Mouse (Mus musculus) frontal cortex, postnatal 10 days (tissue): Measurements from ENCODE around the gene Ddi2.
"Not testable (repeated sequence)": the region's sequence is repeated elsewhere in the genome, so short reads cannot be mapped to it uniquely, and the experiment has no call there.

Experiments used
- DNase-seq, 2 experiments: peaks; one replicate each; pipeline ENCODE4 v3.0.0; 2022; ENCODE audit warnings: low spot score in 2 of 2, mixed read lengths in 1 of 2

The Ddi2 gene

DNA sequence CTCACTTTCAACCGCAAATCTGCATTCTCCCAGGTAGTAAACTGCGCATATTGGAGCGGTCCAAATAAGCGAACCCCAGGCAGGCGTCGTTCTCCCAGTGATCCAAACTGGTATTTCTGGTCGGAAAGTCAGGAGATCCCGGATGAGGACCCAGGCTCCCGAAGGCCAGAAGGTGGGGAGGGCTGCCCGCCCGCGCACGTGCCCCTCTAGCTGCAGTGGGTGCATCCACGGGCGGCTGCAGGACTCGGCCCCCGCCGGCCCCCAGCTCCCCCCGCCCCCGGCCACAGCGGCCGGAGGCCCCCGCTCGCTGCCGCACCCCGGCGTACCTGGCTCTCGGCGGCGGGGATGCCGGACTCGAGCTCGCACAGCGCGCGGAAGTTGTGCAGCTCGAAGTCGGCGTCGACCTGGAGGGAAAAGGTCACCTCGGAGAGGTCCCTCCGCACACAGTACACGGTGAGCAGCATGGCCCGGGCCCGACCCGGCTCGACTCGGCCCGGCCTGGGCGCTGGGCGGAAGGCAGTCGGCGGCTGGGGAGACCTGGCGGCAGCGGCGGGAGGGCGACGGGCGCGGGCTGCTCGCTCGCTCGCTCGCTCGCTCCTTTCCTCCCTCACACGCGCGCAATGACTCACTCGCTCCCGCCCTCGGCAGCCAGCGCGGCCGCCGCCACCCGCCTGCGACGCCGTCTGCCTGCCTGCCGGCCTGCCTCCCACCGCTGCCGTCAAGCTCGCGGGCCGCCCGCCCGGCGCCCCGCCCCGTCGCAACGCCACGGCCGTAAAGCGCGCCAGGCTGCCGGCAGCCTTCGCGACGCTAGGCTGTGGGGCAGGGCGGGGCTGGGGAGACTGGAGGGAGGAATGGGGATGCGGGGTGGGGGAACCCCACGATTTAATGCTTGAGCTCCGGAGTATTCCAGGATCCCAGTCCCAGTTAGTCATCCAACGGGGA lies at the start of gene Ddi2:
Ddi2 (minus strand) TSS at position 689 of the 942 bp plus-strand sequence.
- peak; percentile 84 to 90 for DNase-seq

GRCm38 (mm10) chr4:141773019-141773418 lies 49.8 kb upstream of the Ddi2 start:
- not testable (repeated sequence) for DNase-seq

GRCm38 (mm10) chr4:141771823-141772222 lies 48.6 kb upstream of the Ddi2 start:
- no peak for DNase-seq

GRCm38 (mm10) chr4:141769501-141770160 lies 46.4 kb upstream of the Ddi2 start:
- DNase-seq = no peak

DNA sequence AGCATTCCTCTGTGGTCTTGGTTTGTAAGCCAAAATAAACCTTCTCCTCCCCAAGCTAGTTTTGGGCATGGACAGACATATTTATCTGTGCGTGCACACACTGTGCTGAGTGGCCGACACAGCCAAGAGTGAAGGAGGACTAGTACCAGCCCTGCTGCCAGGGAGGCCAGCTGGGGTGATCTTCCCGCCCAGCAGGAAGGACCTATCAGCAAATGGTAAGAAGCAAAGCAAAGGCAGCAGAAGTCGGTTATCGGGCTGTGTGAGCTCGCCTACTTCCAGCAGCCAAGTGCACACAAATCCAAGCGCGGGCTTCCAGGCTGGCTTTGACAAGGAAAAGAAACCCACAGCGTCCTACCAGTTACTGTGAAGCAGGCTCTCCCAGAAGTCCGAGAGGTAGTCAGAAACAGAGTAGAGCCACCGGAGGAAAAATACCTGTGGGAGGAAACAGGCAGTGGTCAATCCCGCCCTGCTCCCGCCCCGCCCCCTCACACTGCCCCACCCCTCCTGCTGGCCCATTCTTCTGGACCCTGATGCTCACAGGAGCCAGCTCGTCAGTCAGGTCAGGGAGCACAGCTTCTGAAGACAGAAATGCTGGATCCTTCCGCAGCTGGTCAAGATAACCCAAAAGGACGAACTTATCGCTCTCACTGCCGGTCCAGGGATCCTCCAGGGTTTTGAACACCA lies 44.3 kb upstream of the Ddi2 start:
- DNase-seq = no peak

GRCm38 (mm10) chr4:141766668-141767352 lies 43.6 kb upstream of the Ddi2 start:
- DNase-seq = no peak

GRCm38 (mm10) chr4:141766316-141766667 lies 43.1 kb upstream of the Ddi2 start:
- no peak for DNase-seq

DNA sequence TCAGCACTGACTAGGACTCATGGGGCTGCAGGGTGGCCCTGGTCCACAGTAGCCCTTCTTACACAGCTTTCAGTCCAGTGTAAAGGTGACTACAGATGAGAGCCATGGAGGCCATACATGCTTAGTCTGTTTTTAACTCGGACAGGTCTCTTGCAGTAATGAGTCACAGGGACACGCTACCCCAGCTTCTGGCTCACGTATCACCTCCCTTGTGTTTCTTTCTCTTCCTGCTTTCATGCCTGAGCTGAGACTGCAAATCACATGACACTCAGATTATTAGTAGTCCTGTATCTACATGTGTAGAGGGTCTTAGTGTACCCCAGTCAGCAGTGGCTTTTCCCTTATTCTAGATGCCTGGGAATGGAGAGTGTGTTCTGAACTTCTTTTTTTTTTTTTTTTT lies 41.8 kb upstream of the Ddi2 start:
- no peak for DNase-seq

DNA sequence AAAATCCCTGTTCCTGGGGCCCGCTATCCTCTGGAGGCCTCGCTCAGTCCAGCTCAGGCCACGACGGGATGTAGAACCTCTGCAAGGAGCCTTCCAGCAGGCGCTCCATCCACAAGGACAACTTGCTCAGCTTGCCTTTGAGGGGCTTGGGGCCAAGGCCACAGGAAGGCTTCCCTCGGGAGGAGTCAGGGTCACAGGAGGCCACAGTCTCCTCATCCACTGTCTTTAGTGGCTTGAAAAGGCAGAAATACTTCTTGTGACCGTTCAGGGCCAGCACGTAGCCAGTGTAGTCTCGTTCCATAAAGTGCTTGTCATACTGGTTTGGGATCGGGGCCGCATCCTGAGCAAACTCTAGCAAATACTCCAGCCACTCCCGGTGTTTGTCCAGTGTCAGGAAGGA lies 40.3 kb upstream of the Ddi2 start:
- DNase-seq = no peak

DNA sequence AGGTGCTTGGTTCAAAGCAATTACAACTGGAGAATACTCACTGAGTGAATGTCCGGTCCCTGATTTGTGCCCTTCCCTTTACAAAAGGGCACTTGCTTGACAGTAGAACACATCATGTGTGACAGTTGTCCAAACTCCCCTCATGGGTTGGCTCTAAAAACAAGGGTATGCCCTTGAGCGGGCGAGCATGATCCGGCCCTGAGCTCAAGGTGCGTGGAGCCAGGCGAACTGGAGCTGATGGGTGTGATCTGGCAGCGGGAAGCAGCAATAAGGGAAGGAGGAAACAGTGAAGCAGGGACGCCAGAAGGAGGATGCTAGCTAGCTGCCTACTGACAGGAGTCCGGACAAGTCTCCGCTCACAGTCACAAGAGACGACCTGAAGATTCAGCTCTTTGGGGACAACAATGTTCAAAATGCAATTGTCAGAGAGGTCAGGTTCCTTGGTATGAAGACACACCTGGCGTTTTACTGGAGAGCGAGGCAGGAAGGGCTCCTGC lies 38.9 kb upstream of the Ddi2 start:
- no peak for DNase-seq

- DNase-seq = no peak
These were observed 37.7 kb upstream of the Ddi2 start for GRCm38 (mm10) chr4:141760942-141761341.

DNA sequence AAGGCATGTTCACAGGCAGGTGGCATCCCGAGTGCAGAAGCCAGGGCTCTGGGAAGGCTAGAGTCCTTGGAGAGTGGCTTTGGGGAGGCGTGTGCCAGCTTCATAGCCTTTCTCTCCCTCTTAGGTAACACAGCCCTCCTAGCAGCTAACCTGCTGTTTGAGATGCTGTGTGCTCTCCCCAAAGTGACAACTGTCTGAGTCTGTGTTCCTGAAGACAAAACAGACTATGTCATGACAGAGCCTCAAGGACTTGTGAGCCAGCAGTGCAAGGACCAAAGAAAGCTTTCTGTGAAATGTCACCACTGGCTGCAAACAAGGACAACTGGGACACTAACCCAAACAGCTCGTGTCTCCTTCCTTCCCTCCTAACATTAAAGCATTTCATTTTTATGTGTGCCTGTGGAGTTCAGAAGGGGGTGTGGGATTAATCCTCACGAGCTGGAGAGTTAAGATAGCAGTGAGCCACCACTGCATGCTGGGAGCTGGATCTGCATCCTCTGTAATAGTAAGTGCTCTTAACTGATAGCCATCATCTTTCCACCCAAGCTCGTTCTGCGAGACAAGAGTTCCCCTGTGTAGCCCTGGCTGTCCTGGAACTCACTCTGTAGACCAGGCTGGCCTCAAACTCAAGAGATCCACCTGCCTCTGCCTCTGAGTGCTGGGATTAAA lies 35.8 kb upstream of the Ddi2 start:
- no peak for DNase-seq

GRCm38 (mm10) chr4:141757124-141757523 lies 33.9 kb upstream of the Ddi2 start:
- DNase-seq = no peak

GRCm38 (mm10) chr4:141755375-141755930 lies 32.2 kb upstream of the Ddi2 start:
- no peak for DNase-seq

- DNase-seq = no peak
These were observed 28.8 kb upstream of the Ddi2 start for GRCm38 (mm10) chr4:141752076-141752421.

DNA sequence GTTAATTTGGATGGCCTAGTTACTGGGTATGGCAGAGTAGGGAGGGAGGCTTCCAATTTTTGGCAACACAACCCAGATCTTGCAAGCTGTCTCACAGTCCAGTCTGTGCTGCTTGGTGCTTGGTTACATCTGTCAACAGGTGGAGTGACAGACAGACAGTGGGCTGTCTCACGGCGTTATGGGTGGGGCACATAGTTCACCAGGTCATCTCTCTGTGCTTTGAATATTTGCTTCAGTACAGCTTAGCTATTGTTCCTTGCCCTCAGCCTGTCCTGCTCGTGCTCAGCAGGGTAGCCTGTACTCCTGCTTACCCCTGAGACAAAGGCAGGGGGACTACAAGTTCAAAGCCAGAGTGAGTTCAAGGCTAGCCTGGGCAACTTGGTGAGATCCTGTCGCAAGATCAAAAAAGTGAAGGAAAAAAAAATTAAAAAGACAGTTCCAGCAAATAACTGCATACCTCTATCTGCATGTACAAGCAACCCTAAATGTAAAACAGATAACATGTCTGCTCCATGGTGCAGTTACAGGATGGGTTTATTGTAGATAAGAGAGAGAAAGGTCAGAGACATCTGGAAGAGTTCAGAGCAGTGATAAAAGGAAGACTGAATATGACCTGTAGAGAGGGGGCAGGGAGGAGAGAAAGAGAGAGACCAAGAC lies 28.3 kb upstream of the Ddi2 start:
- DNase-seq = no peak

DNA sequence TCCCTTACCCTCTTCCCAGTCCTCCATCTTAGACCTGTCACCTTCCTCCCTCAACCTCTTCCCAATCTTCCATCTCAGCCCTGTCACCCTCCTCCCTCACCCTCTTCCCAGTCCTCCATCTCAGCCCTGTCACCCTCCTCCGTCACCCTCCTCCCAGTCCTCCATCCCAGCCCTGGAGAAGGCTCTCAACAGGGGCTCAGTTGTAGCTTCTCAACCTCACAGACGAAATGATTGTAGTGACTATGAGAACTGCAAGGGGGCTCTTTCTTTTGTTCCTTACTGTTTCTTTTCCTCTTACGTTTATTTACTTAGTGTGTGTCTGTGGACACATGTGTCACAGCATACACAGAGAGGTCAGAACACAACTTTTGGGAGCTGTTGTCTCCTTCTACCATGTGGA lies 27.6 kb upstream of the Ddi2 start:
- DNase-seq = no peak

- no peak for DNase-seq
These were observed 26.3 kb upstream of the Ddi2 start for GRCm38 (mm10) chr4:141749557-141749956.

GRCm38 (mm10) chr4:141746578-141747346 lies 23.5 kb upstream of the Ddi2 start, which contains the start of gene Agmat:
Agmat (plus strand) TSS chr4:141746672.
- no peak for DNase-seq

DNA sequence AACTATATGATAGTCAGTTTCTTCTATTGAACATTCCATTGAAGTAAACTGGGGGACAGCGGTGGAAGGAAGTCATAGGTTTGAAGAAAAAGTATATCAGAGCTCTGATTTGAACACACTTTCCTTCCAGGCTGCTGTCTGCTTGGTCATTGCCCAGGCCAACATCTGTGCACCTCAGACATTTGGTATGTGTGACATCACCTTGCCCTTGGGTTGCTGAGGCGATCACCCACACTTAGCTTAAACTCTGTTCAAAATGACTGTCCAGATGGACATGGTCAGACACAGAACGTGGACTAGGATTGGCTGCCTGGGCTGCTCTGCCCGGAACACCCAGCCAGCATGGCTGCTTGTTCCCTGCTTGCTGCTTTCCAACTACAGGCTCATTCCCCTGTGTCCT lies 19.2 kb upstream of the Ddi2 start:
- no peak for DNase-seq
